Mouse (Mus musculus) spleen, postnatal 14 days (tissue): ENCODE results near the gene 4933415F23Rik.
"Not testable (repeated sequence)": the region's sequence is repeated elsewhere in the genome, so short reads cannot be mapped to it uniquely, and the experiment has no call there.

Experiments
- DNase-seq, 2 experiments: peaks; one replicate each; pipeline ENCODE4 v3.0.0; 2021 to 2022; ENCODE audit warnings: low spot score in 2 of 2

The 4933415F23Rik gene

GRCm38 (mm10) chr1:23102021-23102420, at the start of gene 4933415F23Rik:
4933415F23Rik (minus strand) TSS chr1:23102253.
- DNase-seq = no peak

GRCm38 (mm10) chr1:23151722-23152121, 49.7 kb upstream of the 4933415F23Rik start:
- no peak for DNase-seq

GRCm38 (mm10) chr1:23146198-23146873, 44.3 kb upstream of the 4933415F23Rik start:
- no peak for DNase-seq

GRCm38 (mm10) chr1:23141121-23141811, 39.2 kb upstream of the 4933415F23Rik start:
- no peak for DNase-seq

- DNase-seq = not testable (repeated sequence)
Observed at GRCm38 (mm10) chr1:23140530-23140929, 38.5 kb upstream of the 4933415F23Rik start.

- no peak for DNase-seq
Observed at GRCm38 (mm10) chr1:23120901-23121300, 18.8 kb upstream of the 4933415F23Rik start.

- no peak for DNase-seq
Observed at GRCm38 (mm10) chr1:23119406-23119805, 17.4 kb upstream of the 4933415F23Rik start.

- DNase-seq = no peak
Observed at GRCm38 (mm10) chr1:23117423-23117822, 15.4 kb upstream of the 4933415F23Rik start.

GRCm38 (mm10) chr1:23109191-23109590, 7.1 kb upstream of the 4933415F23Rik start:
- no peak for DNase-seq

GRCm38 (mm10) chr1:23102881-23103280, 828 bp upstream of the 4933415F23Rik start:
- no peak for DNase-seq

- DNase-seq = no peak
Observed at GRCm38 (mm10) chr1:23099791-23100190, 2.3 kb downstream of the 4933415F23Rik start.

- DNase-seq = no peak
Observed at GRCm38 (mm10) chr1:23098451-23098850, 3.6 kb downstream of the 4933415F23Rik start.

GRCm38 (mm10) chr1:23097996-23098395, 4.1 kb downstream of the 4933415F23Rik start:
- DNase-seq = no peak

- no peak for DNase-seq
Observed at GRCm38 (mm10) chr1:23067715-23068114, 34.3 kb downstream of the 4933415F23Rik start.

- DNase-seq = no peak
Observed at GRCm38 (mm10) chr1:23064717-23065475, 37.2 kb downstream of the 4933415F23Rik start.

GRCm38 (mm10) chr1:23063946-23064345, 38.1 kb downstream of the 4933415F23Rik start:
- no peak for DNase-seq

- DNase-seq = no peak
Observed at GRCm38 (mm10) chr1:23061614-23062373, 40.3 kb downstream of the 4933415F23Rik start.

- DNase-seq = no peak
Observed at GRCm38 (mm10) chr1:23060056-23060455, 42.0 kb downstream of the 4933415F23Rik start.
